Mouse (Mus musculus) CD4-positive, CD25-positive, alpha-beta regulatory T cell (primary cell): ENCODE results near the gene Itgb5. TPM values are rescaled to one million over a fixed set of nuclear protein-coding genes. Genes with fewer than 3 reads are reported as not detected.

Source experiments
- polyA plus RNA-seq: library from polyadenylated mRNA; unstranded; fragments of 100-300 nt; shearing (Covaris generic); gene quantifications from one replicate; pipeline ENCODE4 v1.2.1, GENCODE M21; 2017

The Itgb5 gene
- polyA plus RNA-seq: 1.2 TPM

GRCm38 (mm10) chr16:33829301-33829831 lies at the start of gene Itgb5:
Gene Itgb5 (plus strand): TSS chr16:33829665.

DNA sequence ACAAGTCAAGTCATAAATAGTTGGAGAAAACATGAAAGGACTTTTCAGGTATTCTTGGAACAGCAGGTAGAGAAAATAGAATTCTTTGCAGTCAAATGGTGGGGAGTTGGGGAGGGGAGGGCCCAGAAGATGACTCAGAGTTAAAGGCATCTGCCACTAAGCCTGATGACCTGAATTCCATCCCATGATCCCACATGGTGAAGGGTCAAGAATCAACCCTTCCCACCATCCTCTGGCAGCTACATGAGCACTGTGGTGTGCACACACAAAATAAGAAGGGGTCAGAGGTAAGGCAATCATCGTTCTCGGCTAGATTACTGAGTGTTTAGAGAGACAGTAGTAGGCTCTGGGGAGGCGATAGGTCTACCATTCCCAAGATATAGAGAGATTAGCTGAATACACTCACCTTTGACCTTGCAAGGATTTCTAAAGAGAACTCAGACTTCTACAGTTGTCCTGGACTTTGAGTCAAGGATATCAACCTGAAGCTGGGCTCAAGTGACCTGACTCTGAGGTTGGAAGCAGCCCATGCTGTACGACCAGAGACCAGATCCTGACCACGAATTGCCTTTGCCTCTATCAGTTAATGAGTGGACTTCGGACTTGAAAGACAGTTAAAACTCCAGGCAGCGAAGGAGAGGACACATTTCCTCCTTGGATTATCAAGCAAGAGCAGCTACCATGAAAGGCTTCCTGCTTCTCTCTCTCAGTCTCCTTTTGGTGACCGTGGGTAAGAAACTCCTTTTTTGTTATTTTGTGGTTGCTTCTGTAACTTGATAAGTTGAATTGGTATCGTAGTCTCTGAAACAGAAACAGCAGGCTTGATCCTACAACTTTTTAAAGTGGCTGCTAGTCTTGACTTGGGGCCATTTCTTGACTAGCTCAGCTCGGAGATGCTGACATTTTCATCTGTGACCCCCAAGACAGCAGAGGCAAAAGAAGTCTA lies 35.3 kb upstream of the Itgb5 start, which contains the start of gene Muc13:
Muc13 (plus strand) TSS at position 192 of the 946 bp plus-strand sequence.

GRCm38 (mm10) chr16:33966538-33967282 lies 137.2 kb downstream of the Itgb5 start, which contains the start of gene Umps:
Gene Umps (minus strand): TSS chr16:33967038.

Other genes with a start within 250 kb of the Itgb5 start
- 38.6 TPM for gene Heg1, start 145.3 kb upstream of the Itgb5 start, polyA plus RNA-seq
- gene Muc13, start 35.6 kb upstream of the Itgb5 start, polyA plus RNA-seq: not detected
- 29.7 TPM for gene Umps, start 137.4 kb downstream of the Itgb5 start, polyA plus RNA-seq